In the genomic region with DNA sequence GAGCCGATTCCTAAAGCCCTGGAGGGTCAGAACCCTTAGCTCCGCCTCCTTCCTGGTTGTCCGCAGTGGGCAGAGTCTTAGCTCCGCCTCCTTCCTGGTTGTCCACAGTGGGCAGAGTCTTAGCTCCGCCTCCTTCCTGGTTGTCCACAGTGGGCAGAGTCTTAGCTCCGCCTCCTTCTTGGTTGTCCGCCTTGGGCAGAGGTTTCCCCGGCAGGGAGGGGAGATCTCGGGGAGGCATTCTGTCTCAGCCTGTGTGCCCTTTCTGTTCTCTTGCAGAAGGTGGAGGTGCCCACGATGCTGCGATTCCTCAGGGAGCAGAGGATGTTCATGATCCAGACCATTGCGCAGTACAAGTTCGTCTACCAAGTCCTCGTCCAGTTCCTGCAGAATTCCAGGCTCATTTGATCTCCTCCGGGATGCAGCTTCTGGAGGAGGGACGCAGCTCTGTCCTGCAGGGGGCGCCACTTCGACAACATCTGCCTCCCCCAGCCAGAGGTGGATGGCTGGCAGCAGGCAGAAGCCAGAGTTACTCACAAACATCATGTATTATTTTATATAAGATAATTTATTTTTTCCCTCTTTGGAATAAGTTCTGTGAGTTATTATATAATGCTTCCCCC, we compare ENCODE assay signal across 13 mouse cellular contexts. TPM values are rescaled to one million over a fixed set of nuclear protein-coding genes. Genes with fewer than 3 reads are reported as not detected.
DNase-seq lines count a peak whose midpoint lies in the region; ATAC-seq and TF ChIP-seq lines count a peak whose summit lies in the region.
"Had no signal": no experiment of that assay in that cellular context is flagged by ENCODE, and none has a peak within 500 bp of the region (broad histone marks: within the 10 kb centered on the region; RNA-seq: fewer than 3 reads in every experiment).

No protein-coding gene starts in this region.

- TF ChIP-seq CTCF in cerebellum, adult 2 months (IDR thresholded peaks at IDR 0.05; ENCODE audit: borderline replicate concordance, insufficient read depth, low read depth, low read length): 0 out of 2 replicates have a peak, but pooled peaks have one; percentile 2
- peak; percentile 58 to 85 (median 63) for TF ChIP-seq CTCF in MEL (IDR thresholded peaks at IDR 0.05 in 2 of 3, conservative IDR thresholded peaks at IDR 0.05 in 1 of 3; ENCODE audit: control insufficient read depth in 1 of 3, insufficient read depth in 1 of 3, low read depth in 2 of 3, low read length in 3 of 3, poor library complexity in 1 of 3, severe bottlenecking in 1 of 3)

- no peak for TF ChIP-seq RAD21 in MEL (IDR thresholded peaks at IDR 0.05; ENCODE audit: low read depth, low read length)

- DNase-seq in cerebellum, adult 2 months: no peak
- DNase-seq in cerebellum, adult 9-10 months: no peak
- DNase-seq in liver: peak; percentile 39
- no peak for DNase-seq in liver, embryonic 11.5 days (ENCODE audit: low spot score)
- DNase-seq in MEL (ENCODE audit: low read depth, low spot score): peak; percentile 57
- DNase-seq in lung, postnatal 36 days: peak; percentile 18
- no peak for DNase-seq in urinary bladder, postnatal 25 days (ENCODE audit: low spot score)
- no peak for DNase-seq in midbrain, embryonic 14.5 days
- DNase-seq: layer of hippocampus, postnatal 36 days; spleen, adult 18-20 months had no signal

- ATAC-seq in liver, embryonic 11.5 days (replicated peaks; ENCODE audit: low FRiP score): no peak
- no peak for ATAC-seq in midbrain, embryonic 14.5 days (ENCODE audit: low FRiP score, low TSS enrichment)
- ATAC-seq: hindbrain, embryonic 16.5 days had no signal

- H3K4me2 ChIP-seq in liver, embryonic 11.5 days: no peak overlapping the region
- H3K4me2 ChIP-seq in midbrain, embryonic 14.5 days (ENCODE audit: low read length): no peak overlapping the region
- H3K4me2 ChIP-seq: neural tube, embryonic 12.5 days had no signal

- WGBS in cerebellum, adult 2 months: 88% methylated on average over 18 of the region's 18 CpGs
- WGBS in liver, embryonic 11.5 days: 85% methylated on average over 18 of the region's 18 CpGs
- WGBS in midbrain, embryonic 14.5 days: 91% methylated on average over 18 of the region's 18 CpGs

- H3K9me3 ChIP-seq in liver, embryonic 11.5 days (ENCODE audit: control insufficient read depth, low read length): no peaks in the 10 kb centered on the region
- H3K9me3 ChIP-seq in MEL (replicated peaks; ENCODE audit: insufficient read depth, low read length): no peaks in the 10 kb centered on the region
- H3K9me3 ChIP-seq in midbrain, embryonic 14.5 days (ENCODE audit: control insufficient read depth, low read length): no peaks in the 10 kb centered on the region
- H3K9me3 ChIP-seq: neural tube, embryonic 12.5 days had no signal

- peaks cover 3% of the 10 kb centered on the region; the same call in 1 of the 2 replicates for H3K4me1 ChIP-seq in cerebellum, adult 2 months (ENCODE audit: control insufficient read depth, insufficient read depth, low read length)
- H3K4me1 ChIP-seq in liver, embryonic 11.5 days (replicated peaks; ENCODE audit: control insufficient read depth, insufficient read depth, low read length): peaks cover 41% of the 10 kb centered on the region
- H3K4me1 ChIP-seq in MEL (ENCODE audit: control insufficient read depth in 1 of 2, insufficient read depth in 2 of 2, low read length in 2 of 2): peaks cover 5 to 15% of the 10 kb centered on the region in 2 experiments
- peaks cover 5% of the 10 kb centered on the region; the same call in 1 of the 2 replicates for H3K4me1 ChIP-seq in midbrain, embryonic 14.5 days (ENCODE audit: control insufficient read depth, insufficient read depth, low read length)
- H3K4me1 ChIP-seq: neural tube, embryonic 12.5 days had no signal

- H3K4me3 ChIP-seq in cerebellum, adult 2 months (replicated peaks; ENCODE audit: insufficient read depth, low read depth, low read length): no peak overlapping the region
- no peak overlapping the region for H3K4me3 ChIP-seq in liver, embryonic 11.5 days (ENCODE audit: low read depth, low read length)
- peak overlapping the region; percentile 30 to 79 for H3K4me3 ChIP-seq in MEL (ENCODE audit: control insufficient read depth in 1 of 2, insufficient read depth in 1 of 2, low read depth in 2 of 2, low read length in 2 of 2)
- no peak overlapping the region for H3K4me3 ChIP-seq in midbrain, embryonic 14.5 days (replicated peaks; ENCODE audit: low read depth, low read length)
- H3K4me3 ChIP-seq: erythroblast, embryonic 14.5 days; neural tube, embryonic 12.5 days had no signal

- H3K27me3 ChIP-seq in cerebellum, adult 2 months (ENCODE audit: control insufficient read depth, insufficient read depth, low read length): no peaks in the 10 kb centered on the region
- H3K27me3 ChIP-seq in liver, embryonic 11.5 days (replicated peaks; ENCODE audit: control insufficient read depth, insufficient read depth, low read length): no peaks in the 10 kb centered on the region
- H3K27me3 ChIP-seq in MEL (ENCODE audit: control insufficient read depth in 1 of 2, insufficient read depth in 2 of 2, low read length in 2 of 2): no peaks in the 10 kb centered on the region
- no peaks in the 10 kb centered on the region for H3K27me3 ChIP-seq in midbrain, embryonic 14.5 days (ENCODE audit: control insufficient read depth, insufficient read depth, low read length)
- H3K27me3 ChIP-seq: neural tube, embryonic 12.5 days had no signal

- H3K27ac ChIP-seq in cerebellum, adult 2 months (ENCODE audit: insufficient read depth, low read length): no peak overlapping the region
- no peak overlapping the region for H3K27ac ChIP-seq in liver, embryonic 11.5 days (ENCODE audit: low read depth, low read length)
- H3K27ac ChIP-seq in MEL (ENCODE audit: control insufficient read depth, low read depth, low read length): no peak overlapping the region
- no peak overlapping the region for H3K27ac ChIP-seq in midbrain, embryonic 14.5 days (replicated peaks; ENCODE audit: low read depth, low read length)
- H3K27ac ChIP-seq: neural tube, embryonic 12.5 days had no signal

- no peaks in the 10 kb centered on the region for H3K36me3 ChIP-seq in liver, embryonic 11.5 days (ENCODE audit: control insufficient read depth, insufficient read depth, low read length)
- H3K36me3 ChIP-seq in MEL (ENCODE audit: control insufficient read depth in 1 of 2, insufficient read depth in 2 of 2, low read length in 2 of 2): peaks cover 0 to 9% of the 10 kb centered on the region in 2 experiments; a peak in 2 of 4 replicates
- H3K36me3 ChIP-seq in midbrain, embryonic 14.5 days (ENCODE audit: control insufficient read depth, insufficient read depth, low read length): no peaks in the 10 kb centered on the region
- H3K36me3 ChIP-seq: neural tube, embryonic 12.5 days had no signal

- H3K79me2 ChIP-seq in MEL (ENCODE audit: control insufficient read depth, insufficient read depth, low read length, poor library complexity): no peaks in the 10 kb centered on the region

- no peak for TF ChIP-seq POLR2A in cerebellum, adult 2 months (IDR thresholded peaks at IDR 0.05; ENCODE audit: borderline replicate concordance, insufficient read depth, low read length)
- no peak for TF ChIP-seq POLR2A in MEL (IDR thresholded peaks at IDR 0.05; ENCODE audit: control insufficient read depth in 1 of 2, insufficient read depth in 1 of 2, low read depth in 1 of 2, low read length in 2 of 2, poor library complexity in 1 of 2)

- H3K9ac ChIP-seq in liver, embryonic 11.5 days (ENCODE audit: low read depth, low read length): no peak overlapping the region
- peak overlapping the region; percentile 11; the same call in 1 of the 2 replicates for H3K9ac ChIP-seq in MEL (ENCODE audit: control insufficient read depth, low read depth, low read length, poor library complexity, severe bottlenecking)
- H3K9ac ChIP-seq in midbrain, embryonic 14.5 days (replicated peaks; ENCODE audit: low read length): no peak overlapping the region
- H3K9ac ChIP-seq: neural tube, embryonic 12.5 days had no signal

- no peak for TF ChIP-seq EP300 in MEL (IDR thresholded peaks at IDR 0.05; ENCODE audit: low read depth in 1 of 2, low read length in 2 of 2)

TF ChIP-seq in MEL, 35 proteins besides CTCF, POLR2A, EP300 and RAD21:
- TF ChIP-seq ELF1 (IDR thresholded peaks at IDR 0.05; ENCODE audit: low read depth, low read length) (peak; percentile 57), HCFC1 (IDR thresholded peaks at IDR 0.05; ENCODE audit: low read depth, low read length) (no peak), KAT2A (conservative IDR thresholded peaks at IDR 0.05; ENCODE audit: low read depth, low read length) (no peak)

RNA-seq across cellular contexts. Expression of a gene that starts 52.4 kb away (rescaled TPM):
- polyA plus RNA-seq in cerebellum, adult 2 months (2012; rRNA removed): 115 and 131 TPM in 2 replicates
- 75.7 and 77.8 TPM in 2 replicates for polyA plus RNA-seq in liver, embryonic 11.5 days (2014; fragmentation: Nextera tagmentation; extraction: Ambion mirVana)
- total RNA-seq in MEL (2012; rRNA removed): 117 and 146 TPM in 2 replicates
- polyA plus RNA-seq in MEL (2012; ENCODE audit: insufficient read depth in 1 of 2, insufficient read length in 2 of 2, low read depth in 1 of 2, low replicate concordance in 2 of 2, missing spikeins in 1 of 2): 100 to 1,000 TPM in 1 of 2 experiments, not detected in 1; 140 TPM
- polyA plus RNA-seq in midbrain, embryonic 14.5 days (2014; fragmentation: Nextera tagmentation; extraction: Ambion mirVana): 63.9 and 69.5 TPM in 2 replicates

Comparison
In these comparisons a context has a peak if more than half of its experiments do, and no peak if none do; other contexts are left out.
1. DNase-seq: peak in liver (single experiment), MEL (single experiment) and lung, postnatal 36 days (single experiment); none in cerebellum, adult 2 months (0 of 2), cerebellum, adult 9-10 months (single experiment), liver, embryonic 11.5 days (single experiment), urinary bladder, postnatal 25 days (single experiment) and midbrain, embryonic 14.5 days (single experiment).
2. H3K4me3 ChIP-seq: peak in MEL (2 of 2); none in cerebellum, adult 2 months (single experiment), liver, embryonic 11.5 days (single experiment) and midbrain, embryonic 14.5 days (single experiment).